Mouse (Mus musculus): ENCODE data around the gene Onecut3. TPM values are rescaled to one million over a fixed set of nuclear protein-coding genes. Genes with fewer than 3 reads are reported as not detected.

Onecut3 gene
- polyA plus RNA-seq, 1 experiment from 2014 or later = not detected

DNA sequence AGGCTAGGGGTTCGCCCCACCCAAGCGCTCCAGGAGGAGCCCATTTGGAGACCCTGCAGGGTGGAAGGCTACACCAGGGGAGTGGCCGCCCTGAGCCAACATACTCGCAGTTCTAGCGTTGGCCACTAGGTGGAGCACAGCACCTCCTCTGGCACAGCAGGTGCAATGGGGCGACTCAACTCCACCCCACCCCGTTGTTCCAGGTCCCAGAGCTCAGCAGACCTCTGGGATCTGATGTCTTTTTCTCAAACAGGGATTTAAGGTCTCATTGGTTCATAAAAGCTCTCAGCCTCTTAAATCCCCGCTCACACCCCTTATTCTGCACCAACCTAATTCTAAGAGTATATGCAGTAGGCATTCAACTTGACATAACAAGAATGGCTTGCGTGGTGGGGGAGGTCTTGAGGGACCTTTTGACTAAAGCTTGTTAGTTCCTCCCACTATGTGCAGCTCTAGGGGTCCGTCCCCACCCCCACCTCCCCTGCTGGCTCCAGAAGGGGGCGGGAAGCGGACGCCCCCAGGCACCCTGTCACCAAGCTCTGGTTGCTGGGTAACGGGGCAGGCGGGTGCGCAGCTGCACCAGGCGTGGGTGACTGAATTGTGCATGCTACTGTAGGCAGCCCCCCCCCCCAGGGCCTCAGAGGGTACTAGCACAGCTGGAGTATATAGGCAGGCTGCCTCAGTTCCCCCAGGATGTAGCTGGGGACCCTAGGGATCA lies 71.9 kb downstream of the Onecut3 start:
- H3K27me3 ChIP-seq (ENCODE audit: control insufficient read depth, insufficient read depth, low read length) = no peaks in the 10 kb centered on the region
- peaks cover 31% of the 10 kb centered on the region for H3K4me1 ChIP-seq (ENCODE audit: control insufficient read depth, insufficient read depth, low read length)
- H3K9ac ChIP-seq (ENCODE audit: low read depth, low read length) = no peak overlapping the region
- H3K36me3 ChIP-seq (ENCODE audit: control insufficient read depth, insufficient read depth, low read length) = peaks cover 14% of the 10 kb centered on the region; the same call in 1 of the 2 replicates
- peak; percentile 21; the same call in 1 of the 2 replicates for ATAC-seq (ENCODE audit: low FRiP score, low TSS enrichment)
- H3K4me2 ChIP-seq (replicated peaks; ENCODE audit: low read depth, low read length) = no peak overlapping the region
- no peak overlapping the region for H3K4me3 ChIP-seq (ENCODE audit: low read length)
- 26% methylated on average over 17 of the region's 17 CpGs for WGBS
- no peaks in the 10 kb centered on the region for H3K9me3 ChIP-seq (ENCODE audit: control insufficient read depth, low read length)
- no peak overlapping the region for H3K27ac ChIP-seq (ENCODE audit: low read depth, low read length)

Other genes starting within 250 kb of the Onecut3 start
- 382 and 390 TPM in 2 replicates for gene Ndufs7, start 245.7 kb upstream of the Onecut3 start, polyA plus RNA-seq (2014; fragmentation: Nextera tagmentation; extraction: Ambion mirVana)
- gene Gamt, start 233.8 kb upstream of the Onecut3 start, polyA plus RNA-seq (2014; fragmentation: Nextera tagmentation; extraction: Ambion mirVana) = 30.2 and 33.6 TPM in 2 replicates
- 45.8 and 56.9 TPM in 2 replicates for gene Dazap1, start 233.3 kb upstream of the Onecut3 start, polyA plus RNA-seq (2014; fragmentation: Nextera tagmentation; extraction: Ambion mirVana)
- 1,166 and 1,350 TPM in 2 replicates for gene Rps15, start 202.4 kb upstream of the Onecut3 start, polyA plus RNA-seq (2014; fragmentation: Nextera tagmentation; extraction: Ambion mirVana)
- gene Apc2, start 198.9 kb upstream of the Onecut3 start, polyA plus RNA-seq (2014; fragmentation: Nextera tagmentation; extraction: Ambion mirVana) = 1.0 and 1.4 TPM in 2 replicates
- gene 2310011J03Rik, start 174.3 kb upstream of the Onecut3 start, polyA plus RNA-seq (2014; fragmentation: Nextera tagmentation; extraction: Ambion mirVana) = 36.1 and 40.5 TPM in 2 replicates
- gene Pcsk4, start 165.3 kb upstream of the Onecut3 start, polyA plus RNA-seq (2014; fragmentation: Nextera tagmentation; extraction: Ambion mirVana) = 6.2 and 8.1 TPM in 2 replicates
- gene Reep6, start 164.9 kb upstream of the Onecut3 start, polyA plus RNA-seq (2014; fragmentation: Nextera tagmentation; extraction: Ambion mirVana) = 5.6 and 7.1 TPM in 2 replicates
- 1.2 and 2.7 TPM in 2 replicates for gene Adamtsl5, start 146.4 kb upstream of the Onecut3 start, polyA plus RNA-seq (2014; fragmentation: Nextera tagmentation; extraction: Ambion mirVana)
- 0.62 and 0.66 TPM in 2 replicates for gene Plk5, start 138.4 kb upstream of the Onecut3 start, polyA plus RNA-seq (2014; fragmentation: Nextera tagmentation; extraction: Ambion mirVana)
- 8.7 and 14.6 TPM in 2 replicates for gene Mex3d, start 107.2 kb upstream of the Onecut3 start, polyA plus RNA-seq (2014; fragmentation: Nextera tagmentation; extraction: Ambion mirVana)
- 248 and 270 TPM in 2 replicates for gene Mbd3, start 95.3 kb upstream of the Onecut3 start, polyA plus RNA-seq (2014; fragmentation: Nextera tagmentation; extraction: Ambion mirVana)
- gene Uqcr11, start 88.0 kb upstream of the Onecut3 start, polyA plus RNA-seq (2014; fragmentation: Nextera tagmentation; extraction: Ambion mirVana) = 806 and 1,046 TPM in 2 replicates
- 134 and 162 TPM in 2 replicates for gene Tcf3, start 61.2 kb upstream of the Onecut3 start, polyA plus RNA-seq (2014; fragmentation: Nextera tagmentation; extraction: Ambion mirVana)
- 0.22 and 0.24 TPM in 2 replicates for gene Atp8b3, start 44.3 kb downstream of the Onecut3 start, polyA plus RNA-seq (2014; fragmentation: Nextera tagmentation; extraction: Ambion mirVana)
- 25.8 and 31.3 TPM in 2 replicates for gene Rexo1, start 66.7 kb downstream of the Onecut3 start, polyA plus RNA-seq (2014; fragmentation: Nextera tagmentation; extraction: Ambion mirVana)
- 10.1 and 10.2 TPM in 2 replicates for gene Klf16, start 82.5 kb downstream of the Onecut3 start, polyA plus RNA-seq (2014; fragmentation: Nextera tagmentation; extraction: Ambion mirVana)
- 125 and 130 TPM in 2 replicates for gene Abhd17a, start 95.5 kb downstream of the Onecut3 start, polyA plus RNA-seq (2014; fragmentation: Nextera tagmentation; extraction: Ambion mirVana)
- gene Scamp4, start 108.0 kb downstream of the Onecut3 start, polyA plus RNA-seq (2014; fragmentation: Nextera tagmentation; extraction: Ambion mirVana) = 88.5 and 103 TPM in 2 replicates
- gene Adat3, start 108.0 kb downstream of the Onecut3 start, polyA plus RNA-seq (2014; fragmentation: Nextera tagmentation; extraction: Ambion mirVana) = 8.0 and 8.8 TPM in 2 replicates
- 1.9 and 2.5 TPM in 2 replicates for gene Gm49322, start 111.2 kb downstream of the Onecut3 start, polyA plus RNA-seq (2014; fragmentation: Nextera tagmentation; extraction: Ambion mirVana)
- gene Csnk1g2, start 128.0 kb downstream of the Onecut3 start, polyA plus RNA-seq (2014; fragmentation: Nextera tagmentation; extraction: Ambion mirVana) = 127 and 134 TPM in 2 replicates
- 63.4 and 80.2 TPM in 2 replicates for gene Btbd2, start 162.2 kb downstream of the Onecut3 start, polyA plus RNA-seq (2014; fragmentation: Nextera tagmentation; extraction: Ambion mirVana)
- gene Mknk2, start 183.3 kb downstream of the Onecut3 start, polyA plus RNA-seq (2014; fragmentation: Nextera tagmentation; extraction: Ambion mirVana) = 68.1 and 99.2 TPM in 2 replicates
- gene Mob3a, start 207.1 kb downstream of the Onecut3 start, polyA plus RNA-seq (2014; fragmentation: Nextera tagmentation; extraction: Ambion mirVana) = 23.3 and 34.4 TPM in 2 replicates
- 8.5 and 14.6 TPM in 2 replicates for gene Izumo4, start 207.3 kb downstream of the Onecut3 start, polyA plus RNA-seq (2014; fragmentation: Nextera tagmentation; extraction: Ambion mirVana)
- 70.8 and 80.6 TPM in 2 replicates for gene Ap3d1, start 247.4 kb downstream of the Onecut3 start, polyA plus RNA-seq (2014; fragmentation: Nextera tagmentation; extraction: Ambion mirVana)

Measured in kidney, embryonic 14.5 days (tissue).